Mouse (Mus musculus) heart, postnatal 0 days (tissue): Measurements from ENCODE around the gene Lhfpl2.

Source experiments
- CTCF ChIP-seq: IDR thresholded peaks from 2 replicates; pipeline ENCODE4 v1.5.1; 2016; ENCODE audit warnings: antibody characterized with exemption, control low read depth, low read depth
- EP300 ChIP-seq: IDR thresholded peaks from 2 replicates; pipeline ENCODE4 v1.6.1; 2016; ENCODE audit warnings: antibody characterized with exemption, low read depth

GRCm38 (mm10) chr13:94185631-94186030, 128.0 kb downstream of the Lhfpl2 start:
- TF ChIP-seq CTCF: no peak
- TF ChIP-seq EP300: no peak
